Mouse (Mus musculus) liver, postnatal 0 days (tissue): ENCODE measurements around the gene Mettl3.

Experiments
- CTCF ChIP-seq: sonication (generic); IDR thresholded peaks from 2 replicates; pipeline ENCODE4 v1.5.1; 2016; ENCODE audit warnings: antibody characterized with exemption, low read depth
- EP300 ChIP-seq: IDR thresholded peaks from 2 replicates; pipeline ENCODE4 v1.6.1; 2016; ENCODE audit warnings: antibody characterized with exemption, low read depth, mild to moderate bottlenecking

DNA sequence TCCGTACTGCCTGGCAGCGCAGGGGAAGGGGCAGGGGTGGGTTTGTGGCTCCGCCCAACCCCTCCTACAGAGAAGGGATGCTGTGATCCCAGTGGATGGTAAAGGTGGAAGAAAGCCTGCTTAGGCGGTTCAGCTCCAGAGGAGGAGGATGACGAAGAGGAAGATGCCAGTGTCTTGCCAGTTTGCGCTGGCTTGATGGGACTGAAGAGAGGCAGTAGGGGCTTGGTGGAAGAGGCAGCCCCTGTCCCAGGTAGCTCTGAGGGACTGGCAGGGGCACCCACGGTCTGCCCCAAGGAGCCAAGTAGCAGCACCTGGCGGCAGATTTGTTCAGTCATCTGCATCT lies 9.9 kb upstream of the Mettl3 start:
- TF ChIP-seq CTCF (no peak), EP300 (no peak)
